Mouse (Mus musculus) lung, adult 2 months (tissue): ENCODE data around the gene Bcat1. TPM values are rescaled to one million over a fixed set of nuclear protein-coding genes. Genes with fewer than 3 reads are reported as not detected.

ENCODE experiments used
- DNase-seq: peaks from one replicate; pipeline ENCODE4 v3.0.0; 2022
- H3K4me1 ChIP-seq: fragments of 200-500 bp; 2 replicates; pipeline ENCODE4 v1.6.1; 2011; ENCODE audit warnings: low read length; ENCODE audit not compliant: control insufficient read depth, insufficient read depth
- H3K4me3 ChIP-seq: fragments of 200-500 bp; replicated peaks from 2 replicates; pipeline ENCODE3; 2011; ENCODE audit warnings: low read depth, mild to moderate bottlenecking, control low read depth, low read length; ENCODE audit errors: extremely low read depth
- CTCF ChIP-seq: fragments of 200-500 bp; IDR thresholded peaks from 2 replicates; pipeline ENCODE4 v1.5.1; 2011; ENCODE audit warnings: mild to moderate bottlenecking, low read length, control low read depth; ENCODE audit not compliant: insufficient read depth
- POLR2A ChIP-seq: fragments of 200-500 bp; IDR thresholded peaks from 2 replicates; pipeline ENCODE4 v1.6.1; 2011; ENCODE audit warnings: low read depth, mild to moderate bottlenecking, control low read depth, low read length, borderline replicate concordance; ENCODE audit errors: extremely low read depth
- WGBS: fragments of 180-500 bp; shearing (Covaris S2); methylation state at CpG from one replicate; pipeline ENCODE4 v1.1.7; 2018; 5-methylcytosine and 5-hydroxymethylcytosine counted together
- polyA plus RNA-seq: library from polyadenylated mRNA; depleted of rRNA; stranded (reverse); fragments of >200 nt; gene quantifications from 2 replicates; pipeline ENCODE4 v1.2.3, GENCODE M21; 2012; rRNA removed

The Bcat1 gene
- polyA plus RNA-seq, 1 experiment, result 0.21 TPM

DNA sequence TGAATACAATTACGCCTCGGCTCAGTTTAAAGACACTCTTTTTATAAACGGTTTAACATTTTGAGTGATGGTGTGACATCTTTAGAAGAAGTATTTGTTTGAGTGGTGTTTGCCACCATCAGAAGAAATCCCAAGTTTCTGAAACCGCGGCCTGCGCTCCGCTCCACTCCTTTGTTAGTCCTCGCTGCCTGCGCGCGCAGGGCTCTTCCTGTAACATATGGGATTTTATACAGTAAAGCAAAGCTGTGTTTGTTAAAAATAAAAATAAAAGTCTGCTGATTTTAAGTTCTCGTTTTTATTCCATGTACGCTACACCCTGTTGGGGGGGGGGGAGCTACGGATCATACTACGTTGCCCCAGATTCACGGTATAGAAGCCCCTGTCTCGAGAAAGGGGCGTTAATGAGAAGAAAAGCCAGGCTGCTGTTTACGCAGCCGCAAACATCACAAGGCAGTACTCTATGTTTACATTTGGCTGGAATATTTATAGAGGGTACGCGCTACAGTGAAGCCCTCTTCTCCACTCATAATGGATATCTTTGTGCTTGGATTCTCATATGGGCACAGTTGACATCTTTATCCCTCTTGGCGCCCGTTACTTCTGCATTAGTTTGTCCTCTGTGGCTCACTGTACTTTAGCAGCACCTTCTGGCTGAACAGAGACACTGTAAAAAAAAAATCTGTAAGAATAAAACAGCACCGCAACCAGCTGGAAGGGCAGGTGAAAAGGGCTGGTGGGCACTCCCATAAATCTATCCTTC is 114.6 kb downstream of the Bcat1 start:
- WGBS, result 55% methylated on average over 25 of the region's 25 CpGs
- DNase-seq, result no peak
- no peak overlapping the region for H3K4me3 ChIP-seq
- no peaks in the 10 kb centered on the region for H3K4me1 ChIP-seq
- no peak for TF ChIP-seq CTCF
- TF ChIP-seq POLR2A, result no peak

DNA sequence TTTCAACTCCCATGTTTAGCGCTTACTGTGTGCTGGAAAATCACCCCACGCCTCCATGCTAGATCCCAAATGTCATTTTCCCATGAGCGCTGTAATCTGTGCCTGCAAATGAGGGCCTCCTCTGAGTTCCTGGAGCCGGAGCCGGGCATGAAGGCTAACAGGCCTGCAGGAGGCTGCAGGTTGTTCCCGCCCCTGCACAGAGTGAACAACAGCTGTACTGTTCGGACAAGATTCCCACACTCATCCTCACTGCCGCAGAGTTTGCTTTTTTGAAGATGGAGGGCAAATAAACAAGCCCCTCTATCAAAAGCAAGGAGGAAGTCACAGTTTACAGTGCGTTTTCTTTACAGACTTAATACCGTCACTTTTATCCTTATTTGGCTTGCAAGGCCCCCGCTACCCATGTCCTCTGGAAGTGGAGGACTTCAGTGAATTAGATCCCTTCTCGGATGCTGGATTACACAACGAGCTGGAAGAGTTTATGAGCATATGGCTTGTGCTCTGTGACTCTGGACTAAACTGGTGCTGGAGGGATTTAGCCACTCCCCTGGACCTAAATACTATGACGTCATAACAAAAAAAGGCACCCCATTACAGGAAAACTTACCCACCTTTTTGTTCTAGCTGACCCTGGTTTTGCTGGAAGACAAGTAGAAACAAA is 120.0 kb downstream of the Bcat1 start:
- DNase-seq, result no peak
- Histone ChIP-seq H3K4me3 (no peak overlapping the region), H3K4me1 (no peaks in the 10 kb centered on the region)
- 41% methylated on average over 14 of the region's 14 CpGs for WGBS
- TF ChIP-seq POLR2A (no peak), CTCF (no peak)

DNA sequence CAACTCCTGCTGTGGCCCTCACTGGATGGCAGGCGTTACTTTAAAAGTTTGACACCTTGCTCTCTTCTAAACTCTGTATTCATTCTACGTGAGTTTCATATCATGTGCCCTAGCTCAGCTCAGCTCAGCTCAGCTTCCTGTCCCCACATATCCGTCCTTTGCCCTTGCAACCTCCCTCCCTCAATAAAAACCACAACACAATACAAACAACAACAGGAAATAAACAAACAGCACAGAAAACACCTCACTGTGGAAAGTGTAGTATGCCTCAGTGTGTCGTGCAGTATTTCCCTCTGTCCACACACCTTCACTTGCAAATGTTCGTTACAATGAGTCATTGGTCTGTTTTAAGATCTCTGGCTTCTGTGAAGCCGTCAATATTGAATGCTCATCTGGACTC is 123.1 kb downstream of the Bcat1 start:
- DNase-seq, result no peak
- Histone ChIP-seq H3K4me1 (no peaks in the 10 kb centered on the region), H3K4me3 (no peak overlapping the region)
- 85% methylated on average over 6 of the region's 6 CpGs for WGBS
- TF ChIP-seq POLR2A, result no peak

DNA sequence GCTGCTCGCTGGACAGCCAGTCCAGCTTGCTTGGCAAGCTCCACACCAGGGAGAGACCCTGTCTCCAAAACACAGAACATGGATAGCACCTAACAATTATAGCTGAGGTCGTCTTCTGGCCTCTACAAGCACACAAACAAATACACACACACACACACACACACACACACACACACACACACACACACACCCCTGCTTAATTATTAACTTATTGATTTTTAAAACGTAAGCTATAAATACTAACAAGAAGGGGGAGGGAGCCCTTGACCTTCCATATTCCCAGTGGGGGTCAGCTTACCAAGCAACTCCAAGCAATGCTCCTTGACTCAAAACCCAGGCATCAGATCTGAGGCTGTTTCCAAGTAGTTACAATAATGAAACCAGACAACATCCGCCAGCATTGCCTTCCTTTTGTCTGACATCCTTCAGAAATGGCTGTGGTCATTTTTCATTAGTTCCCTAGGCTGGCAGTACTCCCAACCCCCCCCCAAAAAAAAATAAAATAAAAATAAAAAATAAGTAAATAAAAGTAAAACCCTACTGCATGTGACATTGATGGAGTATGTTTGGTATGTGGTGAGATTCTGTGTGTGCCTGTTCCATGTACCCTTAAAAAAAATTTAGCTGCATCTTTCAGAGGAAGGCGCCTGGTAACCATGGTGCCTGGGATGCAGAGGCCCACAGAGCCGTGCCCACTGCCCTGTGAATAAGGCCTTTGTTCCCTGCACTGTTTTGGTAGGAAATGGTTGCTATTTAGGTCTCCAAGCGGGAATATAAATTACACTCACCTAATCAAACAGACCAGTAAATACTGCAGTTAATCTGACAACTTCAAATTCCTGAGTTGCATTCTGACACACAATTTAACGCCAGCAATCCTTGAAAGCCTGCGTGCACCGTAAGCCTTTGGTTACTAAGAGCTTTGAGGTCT is 131.3 kb downstream of the Bcat1 start:
- DNase-seq, result no peak
- TF ChIP-seq CTCF (no peak), POLR2A (no peak)
- 63% methylated on average over 10 of the region's 10 CpGs for WGBS

More for the DNA sequence above, 131.3 kb downstream of the Bcat1 start:
- Histone ChIP-seq H3K4me3 (no peak overlapping the region), H3K4me1 (no peaks in the 10 kb centered on the region)

Other genes with a start within 250 kb of the Bcat1 start
- gene Lrmp, start 39.5 kb upstream of the Bcat1 start, polyA plus RNA-seq, result 12.3 and 15.2 TPM in 2 replicates
- 3.2 and 4.5 TPM in 2 replicates for gene Casc1, start 134.8 kb upstream of the Bcat1 start, polyA plus RNA-seq
- gene Etfrf1, start 134.9 kb upstream of the Bcat1 start, polyA plus RNA-seq, result 3.7 and 8.3 TPM in 2 replicates
- gene Kras, start 174.1 kb upstream of the Bcat1 start, polyA plus RNA-seq, result 23.2 and 27.7 TPM in 2 replicates